Mouse (Mus musculus) megakaryocyte, embryonic 14.5 days (primary cell): Measurements from ENCODE around the gene Ppp2r5b.

ENCODE experiments used
- FLI1 ChIP-seq: IDR thresholded peaks from 2 replicates; pipeline ENCODE4 v1.6.1; 2012; ENCODE audit warnings: low read length, inconsistent platforms, mixed read lengths
- GATA1 ChIP-seq: IDR thresholded peaks from 3 replicates; pipeline ENCODE4 v1.6.1; 2012; ENCODE audit warnings: mixed read lengths, low read length, inconsistent platforms, borderline replicate concordance

GRCm38 (mm10) chr19:6233647-6234046, 2.0 kb downstream of the Ppp2r5b start:
- TF ChIP-seq GATA1, result no peak
- TF ChIP-seq FLI1, result no peak
